Mouse (Mus musculus) cerebellum, adult 2 months (tissue): Measurements from ENCODE around the gene Galnt3.

Experiments used
- CTCF ChIP-seq: fragments of 200-500 bp; IDR thresholded peaks from 2 replicates; pipeline ENCODE4 v1.5.1; 2011; ENCODE audit warnings: low read depth, mild to moderate bottlenecking, control low read depth, low read length, moderate library complexity, borderline replicate concordance; ENCODE audit not compliant: insufficient read depth
- POLR2A ChIP-seq: fragments of 200-500 bp; IDR thresholded peaks from 2 replicates; pipeline ENCODE4 v1.6.1; 2011; ENCODE audit warnings: low read length, control low read depth, borderline replicate concordance; ENCODE audit not compliant: insufficient read depth

- TF ChIP-seq CTCF, result no peak
- TF ChIP-seq POLR2A, result no peak
Measured at GRCm38 (mm10) chr2:66091296-66091695, 33.5 kb downstream of the Galnt3 start.
